Mouse (Mus musculus): Measurements from ENCODE around the gene P4hb.

GRCm38 (mm10) chr11:120545964-120546363 lies 27.1 kb downstream of the P4hb start:
- TF ChIP-seq POLR2A (IDR thresholded peaks at IDR 0.05; ENCODE audit: insufficient read depth, low read length) (no peak), CTCF (IDR thresholded peaks at IDR 0.05; ENCODE audit: low read depth, low read length) (no peak)
